ENCODE assay signal across 15 mouse cellular contexts in genomic region chr3:156928396-156929061, GRCm38 (mm10).
DNase-seq lines count a peak whose midpoint lies in the region; ATAC-seq lines count a peak whose summit lies in the region.
"Had no signal": no experiment of that assay in that cellular context is flagged by ENCODE, and none has a peak within 500 bp of the region (broad histone marks: within the 10 kb centered on the region; RNA-seq: fewer than 3 reads in every experiment).

No protein-coding gene starts in this region.

- 32% methylated on average over 5 of the region's 5 CpGs for WGBS in embryonic facial prominence, embryonic 15.5 days
- WGBS in embryonic facial prominence, embryonic 10.5 days: 55% methylated on average over 5 of the region's 5 CpGs
- 73% methylated on average over 5 of the region's 5 CpGs for WGBS in hindbrain, embryonic 16.5 days
- WGBS in hindbrain, embryonic 10.5 days: 62% methylated on average over 5 of the region's 5 CpGs

- no peaks in the 10 kb centered on the region for H3K9me3 ChIP-seq in embryonic facial prominence, embryonic 15.5 days (replicated peaks)
- H3K9me3 ChIP-seq in embryonic facial prominence, embryonic 10.5 days: no peaks in the 10 kb centered on the region
- H3K9me3 ChIP-seq in hindbrain, embryonic 16.5 days (ENCODE audit: control insufficient read depth, low read length): no peaks in the 10 kb centered on the region
- no peaks in the 10 kb centered on the region for H3K9me3 ChIP-seq in hindbrain, embryonic 10.5 days
- H3K9me3 ChIP-seq: limb, embryonic 12.5 days; lung, embryonic 15.5 days; midbrain, embryonic 10.5 days; neural tube, embryonic 12.5 days had no signal

- no peak overlapping the region for H3K9ac ChIP-seq in embryonic facial prominence, embryonic 15.5 days
- no peak overlapping the region for H3K9ac ChIP-seq in hindbrain, embryonic 16.5 days (ENCODE audit: low read depth, low read length)
- H3K9ac ChIP-seq: limb, embryonic 12.5 days; lung, embryonic 15.5 days; neural tube, embryonic 12.5 days had no signal

- H3K27ac ChIP-seq in embryonic facial prominence, embryonic 15.5 days (replicated peaks): no peak overlapping the region
- no peak overlapping the region for H3K27ac ChIP-seq in embryonic facial prominence, embryonic 10.5 days (replicated peaks)
- H3K27ac ChIP-seq in hindbrain, embryonic 16.5 days (ENCODE audit: low read depth, low read length): no peak overlapping the region
- no peak overlapping the region for H3K27ac ChIP-seq in hindbrain, embryonic 10.5 days
- H3K27ac ChIP-seq: limb, embryonic 12.5 days; lung, embryonic 15.5 days; midbrain, embryonic 10.5 days; neural tube, embryonic 12.5 days had no signal

- H3K4me3 ChIP-seq in embryonic facial prominence, embryonic 15.5 days (replicated peaks): no peak overlapping the region
- no peak overlapping the region for H3K4me3 ChIP-seq in embryonic facial prominence, embryonic 10.5 days
- no peak overlapping the region for H3K4me3 ChIP-seq in hindbrain, embryonic 16.5 days (ENCODE audit: low read length)
- no peak overlapping the region for H3K4me3 ChIP-seq in hindbrain, embryonic 10.5 days
- H3K4me3 ChIP-seq: limb, embryonic 12.5 days; lung, embryonic 15.5 days; midbrain, embryonic 10.5 days; neural tube, embryonic 12.5 days had no signal

- DNase-seq in embryonic facial prominence, embryonic 10.5 days (ENCODE audit: low spot score): no peak
- DNase-seq in hindbrain, embryonic 10.5 days (ENCODE audit: low spot score): no peak
- DNase-seq in cerebellum, adult 11-12 months: peak; percentile 92
- peak; percentile 29 for DNase-seq in heart, postnatal 4 days
- DNase-seq in embryo, embryonic 10.5 days (ENCODE audit: low spot score): no peak
- DNase-seq in thymus, adult 18-20 months: no peak
- DNase-seq: adrenal gland, postnatal 36 days; kidney, postnatal 14 days; thymus, postnatal 25 days had no signal

- 0 out of 2 replicates have a peak, but pooled peaks have one; percentile 11 for ATAC-seq in embryonic facial prominence, embryonic 15.5 days (ENCODE audit: insufficient number of reproducible peaks, low FRiP score, low TSS enrichment, low read depth)
- peak; percentile 80 for ATAC-seq in hindbrain, embryonic 16.5 days

- no peaks in the 10 kb centered on the region for H3K36me3 ChIP-seq in embryonic facial prominence, embryonic 15.5 days
- H3K36me3 ChIP-seq in embryonic facial prominence, embryonic 10.5 days (replicated peaks): no peaks in the 10 kb centered on the region
- no peaks in the 10 kb centered on the region for H3K36me3 ChIP-seq in hindbrain, embryonic 16.5 days (ENCODE audit: control insufficient read depth, insufficient read depth, low read length)
- no peaks in the 10 kb centered on the region for H3K36me3 ChIP-seq in hindbrain, embryonic 10.5 days
- H3K36me3 ChIP-seq: limb, embryonic 12.5 days; lung, embryonic 15.5 days; midbrain, embryonic 10.5 days; neural tube, embryonic 12.5 days had no signal

- H3K27me3 ChIP-seq in embryonic facial prominence, embryonic 15.5 days: no peaks in the 10 kb centered on the region
- no peaks in the 10 kb centered on the region for H3K27me3 ChIP-seq in embryonic facial prominence, embryonic 10.5 days (replicated peaks; ENCODE audit: low read depth, poor library complexity, severe bottlenecking)
- H3K27me3 ChIP-seq in hindbrain, embryonic 16.5 days (replicated peaks; ENCODE audit: control insufficient read depth, insufficient read depth, low read length): no peaks in the 10 kb centered on the region
- H3K27me3 ChIP-seq in hindbrain, embryonic 10.5 days (ENCODE audit: insufficient read depth, poor library complexity, severe bottlenecking): no peaks in the 10 kb centered on the region
- H3K27me3 ChIP-seq: limb, embryonic 12.5 days; lung, embryonic 15.5 days; neural tube, embryonic 12.5 days had no signal

- no peak overlapping the region for H3K4me2 ChIP-seq in embryonic facial prominence, embryonic 15.5 days (replicated peaks)
- H3K4me2 ChIP-seq in hindbrain, embryonic 16.5 days (ENCODE audit: low read length): no peak overlapping the region
- H3K4me2 ChIP-seq: limb, embryonic 12.5 days; lung, embryonic 15.5 days; neural tube, embryonic 12.5 days had no signal

- H3K4me1 ChIP-seq in embryonic facial prominence, embryonic 15.5 days: 0 out of 2 replicates have a peak, but pooled peaks cover 2% of the 10 kb centered on the region
- peaks cover 3% of the 10 kb centered on the region; the same call in 1 of the 2 replicates for H3K4me1 ChIP-seq in embryonic facial prominence, embryonic 10.5 days
- no peaks in the 10 kb centered on the region for H3K4me1 ChIP-seq in hindbrain, embryonic 16.5 days (ENCODE audit: control insufficient read depth, insufficient read depth, low read depth, low read length)
- peaks cover 5% of the 10 kb centered on the region for H3K4me1 ChIP-seq in hindbrain, embryonic 10.5 days (replicated peaks)
- H3K4me1 ChIP-seq: limb, embryonic 12.5 days; midbrain, embryonic 10.5 days; neural tube, embryonic 12.5 days had no signal

Comparison
In these comparisons a context has a peak if more than half of its experiments do, and no peak if none do; other contexts are left out.
1. DNase-seq: peak in cerebellum, adult 11-12 months (single experiment) and heart, postnatal 4 days (single experiment); none in embryonic facial prominence, embryonic 10.5 days (single experiment), hindbrain, embryonic 10.5 days (single experiment), embryo, embryonic 10.5 days (single experiment) and thymus, adult 18-20 months (0 of 2).